Mouse (Mus musculus) cortical plate, adult 2 months (tissue): ENCODE data around the gene Sh3gl1.

Experiments used
- CTCF ChIP-seq: fragments of 200-500 bp; IDR thresholded peaks from 2 replicates; pipeline ENCODE4 v1.5.1; 2011; ENCODE audit warnings: mild to moderate bottlenecking, control low read depth, low read length; ENCODE audit not compliant: insufficient read depth; ENCODE audit errors: extremely low read depth
- POLR2A ChIP-seq: fragments of 200-500 bp; IDR thresholded peaks from 2 replicates; pipeline ENCODE4 v1.6.1; 2011; ENCODE audit warnings: mild to moderate bottlenecking, low read length, control low read depth; ENCODE audit not compliant: insufficient read depth; ENCODE audit errors: extremely low read depth

GRCm38 (mm10) chr17:56003000-56003399 lies 33.4 kb downstream of the Sh3gl1 start:
- TF ChIP-seq CTCF, result no peak
- no peak for TF ChIP-seq POLR2A
